Mouse (Mus musculus): ENCODE data around the gene Abcb9. TPM values are rescaled to one million over a fixed set of nuclear protein-coding genes. Genes with fewer than 3 reads are reported as not detected.

Abcb9 gene
- polyA plus RNA-seq, 1 experiment from 2014 or later: 1.7 TPM

- Histone ChIP-seq H3K4me2 (no peak overlapping the region), H3K4me1 (replicated peaks) (peaks cover 18% of the 10 kb centered on the region), H3K4me3 (no peak overlapping the region), H3K27me3 (no peaks in the 10 kb centered on the region), H3K27ac (no peak overlapping the region), H3K9me3 (replicated peaks) (no peaks in the 10 kb centered on the region), H3K36me3 (no peaks in the 10 kb centered on the region), H3K9ac (no peak overlapping the region)
- ATAC-seq (replicated peaks; ENCODE audit: insufficient number of reproducible peaks, insufficient read depth, low FRiP score, low read depth): no peak
- WGBS: 47% methylated on average over 6 of the region's 6 CpGs
These were observed 59.3 kb downstream of the Abcb9 start for GRCm38 (mm10) chr5:124036341-124036740.

- Histone ChIP-seq H3K36me3 (no peaks in the 10 kb centered on the region), H3K4me2 (no peak overlapping the region), H3K4me1 (replicated peaks) (peaks cover 15% of the 10 kb centered on the region), H3K27me3 (no peaks in the 10 kb centered on the region), H3K9me3 (replicated peaks) (no peaks in the 10 kb centered on the region), H3K9ac (no peak overlapping the region), H3K4me3 (no peak overlapping the region), H3K27ac (no peak overlapping the region)
- no peak for ATAC-seq (replicated peaks; ENCODE audit: insufficient number of reproducible peaks, insufficient read depth, low FRiP score, low read depth)
- WGBS: 61% methylated on average over 8 of the region's 8 CpGs
These were observed 59.8 kb downstream of the Abcb9 start for GRCm38 (mm10) chr5:124035806-124036205.

- H3K4me3 ChIP-seq: no peak overlapping the region
- H3K4me1 ChIP-seq (replicated peaks): peaks cover 18% of the 10 kb centered on the region
- H3K27me3 ChIP-seq: no peaks in the 10 kb centered on the region
- WGBS: 75% methylated on average over 9 of the region's 9 CpGs
- ATAC-seq (replicated peaks; ENCODE audit: insufficient number of reproducible peaks, insufficient read depth, low FRiP score, low read depth): no peak
- H3K27ac ChIP-seq: no peak overlapping the region
- no peaks in the 10 kb centered on the region for H3K9me3 ChIP-seq (replicated peaks)
- H3K9ac ChIP-seq: no peak overlapping the region
- H3K4me2 ChIP-seq: no peak overlapping the region
- no peaks in the 10 kb centered on the region for H3K36me3 ChIP-seq
These were observed 60.2 kb downstream of the Abcb9 start for GRCm38 (mm10) chr5:124035406-124035805.

GRCm38 (mm10) chr5:124034471-124034870, 61.1 kb downstream of the Abcb9 start:
- Histone ChIP-seq H3K27ac (no peak overlapping the region), H3K4me1 (replicated peaks) (peaks cover 27% of the 10 kb centered on the region), H3K36me3 (no peaks in the 10 kb centered on the region), H3K27me3 (no peaks in the 10 kb centered on the region), H3K9ac (no peak overlapping the region), H3K4me2 (no peak overlapping the region), H3K4me3 (no peak overlapping the region), H3K9me3 (replicated peaks) (no peaks in the 10 kb centered on the region)
- ATAC-seq (replicated peaks; ENCODE audit: insufficient number of reproducible peaks, insufficient read depth, low FRiP score, low read depth): no peak
- 64% methylated on average over 11 of the region's 11 CpGs for WGBS

- ATAC-seq (replicated peaks; ENCODE audit: insufficient number of reproducible peaks, insufficient read depth, low FRiP score, low read depth): peak; percentile 60
- H3K4me3 ChIP-seq: peak within 1 kb of the TSS; percentile 80
- H3K9ac ChIP-seq: peak within 1 kb of the TSS; percentile 98
- no peaks in the 10 kb centered on the region for H3K27me3 ChIP-seq
- peaks cover 46% of the 10 kb centered on the region for H3K4me1 ChIP-seq (replicated peaks)
- peak within 1 kb of the TSS; percentile 97 for H3K27ac ChIP-seq
- H3K36me3 ChIP-seq: no peaks in the 10 kb centered on the region
- H3K9me3 ChIP-seq (replicated peaks): no peaks in the 10 kb centered on the region
- H3K4me2 ChIP-seq: peak within 1 kb of the TSS; percentile 74
- under 1% methylated on average over 52 of the region's 52 CpGs for WGBS
These were observed 63.5 kb downstream of the Abcb9 start, which contains the start of gene Vps37b for GRCm38 (mm10) chr5:124032001-124032508. Vps37b (minus strand) TSS chr5:124032270.

- no peaks in the 10 kb centered on the region for H3K27me3 ChIP-seq
- peak; percentile 42 for ATAC-seq (replicated peaks; ENCODE audit: insufficient number of reproducible peaks, insufficient read depth, low FRiP score, low read depth)
- H3K4me2 ChIP-seq: peak overlapping the region; percentile 74
- no peaks in the 10 kb centered on the region for H3K36me3 ChIP-seq
- 1% methylated on average over 26 of the region's 26 CpGs for WGBS
- H3K4me1 ChIP-seq (replicated peaks): peaks cover 47% of the 10 kb centered on the region
- peak overlapping the region; percentile 80 for H3K4me3 ChIP-seq
- peak overlapping the region; percentile 97 for H3K27ac ChIP-seq
- H3K9ac ChIP-seq: peak overlapping the region; percentile 98
- no peaks in the 10 kb centered on the region for H3K9me3 ChIP-seq (replicated peaks)
These were observed 64.3 kb downstream of the Abcb9 start for GRCm38 (mm10) chr5:124031068-124031955.

- no peaks in the 10 kb centered on the region for H3K36me3 ChIP-seq
- no peak for ATAC-seq (replicated peaks; ENCODE audit: insufficient number of reproducible peaks, insufficient read depth, low FRiP score, low read depth)
- H3K27ac ChIP-seq: peak overlapping the region; percentile 97
- peak overlapping the region; percentile 80 for H3K4me3 ChIP-seq
- H3K9me3 ChIP-seq (replicated peaks): no peaks in the 10 kb centered on the region
- WGBS: 19% methylated on average over 12 of the region's 12 CpGs
- H3K9ac ChIP-seq: peak overlapping the region; percentile 98
- peaks cover 54% of the 10 kb centered on the region for H3K4me1 ChIP-seq (replicated peaks)
- H3K27me3 ChIP-seq: no peaks in the 10 kb centered on the region
- H3K4me2 ChIP-seq: peak overlapping the region; percentile 74
These were observed 65.1 kb downstream of the Abcb9 start for GRCm38 (mm10) chr5:124030386-124031067.

- no peak for ATAC-seq (replicated peaks; ENCODE audit: insufficient number of reproducible peaks, insufficient read depth, low FRiP score, low read depth)
- Histone ChIP-seq H3K27ac (peak overlapping the region; percentile 97), H3K9ac (peak overlapping the region; percentile 98; the same call in 1 of the 2 replicates)
These were observed 66.2 kb downstream of the Abcb9 start for GRCm38 (mm10) chr5:124029220-124030035.

GRCm38 (mm10) chr5:124028680-124029079, 66.9 kb downstream of the Abcb9 start:
- peak overlapping the region; percentile 74 for H3K4me2 ChIP-seq
- no peaks in the 10 kb centered on the region for H3K9me3 ChIP-seq (replicated peaks)
- H3K36me3 ChIP-seq: no peaks in the 10 kb centered on the region
- peak overlapping the region; percentile 23 for H3K4me3 ChIP-seq
- no peaks in the 10 kb centered on the region for H3K27me3 ChIP-seq
- peak overlapping the region; percentile 39 for H3K9ac ChIP-seq
- no peak for ATAC-seq (replicated peaks; ENCODE audit: insufficient number of reproducible peaks, insufficient read depth, low FRiP score, low read depth)
- H3K4me1 ChIP-seq (replicated peaks): peaks cover 73% of the 10 kb centered on the region
- 36% methylated on average over 7 of the region's 7 CpGs for WGBS
- H3K27ac ChIP-seq: peak overlapping the region; percentile 97

More at GRCm38 (mm10) chr5:124029220-124030035, 66.2 kb downstream of the Abcb9 start:
- no peaks in the 10 kb centered on the region for H3K27me3 ChIP-seq
- WGBS: 53% methylated on average over 19 of the region's 19 CpGs
- H3K36me3 ChIP-seq: no peaks in the 10 kb centered on the region
- peak overlapping the region; percentile 74 for H3K4me2 ChIP-seq
- peak overlapping the region; percentile 80 for H3K4me3 ChIP-seq
- peaks cover 65% of the 10 kb centered on the region for H3K4me1 ChIP-seq (replicated peaks)
- H3K9me3 ChIP-seq (replicated peaks): no peaks in the 10 kb centered on the region

GRCm38 (mm10) chr5:124027702-124028470, 67.7 kb downstream of the Abcb9 start:
- no peaks in the 10 kb centered on the region for H3K27me3 ChIP-seq
- no peak; the same call in 1 of the 2 replicates for ATAC-seq (replicated peaks; ENCODE audit: insufficient number of reproducible peaks, insufficient read depth, low FRiP score, low read depth)
- peak overlapping the region; percentile 23 for H3K4me3 ChIP-seq
- peaks cover 78% of the 10 kb centered on the region for H3K4me1 ChIP-seq (replicated peaks)
- peak overlapping the region; percentile 97 for H3K27ac ChIP-seq
- no peaks in the 10 kb centered on the region for H3K9me3 ChIP-seq (replicated peaks)
- H3K4me2 ChIP-seq: peak overlapping the region; percentile 74
- H3K9ac ChIP-seq: peak overlapping the region; percentile 39
- H3K36me3 ChIP-seq: no peaks in the 10 kb centered on the region
- WGBS: 27% methylated on average over 19 of the region's 19 CpGs
